Mouse (Mus musculus): ENCODE measurements around the gene Btbd6.
A peak's percentile ranks its signal among the peaks of the same experiment; 100 is the strongest.

Gene Btbd6

DNA sequence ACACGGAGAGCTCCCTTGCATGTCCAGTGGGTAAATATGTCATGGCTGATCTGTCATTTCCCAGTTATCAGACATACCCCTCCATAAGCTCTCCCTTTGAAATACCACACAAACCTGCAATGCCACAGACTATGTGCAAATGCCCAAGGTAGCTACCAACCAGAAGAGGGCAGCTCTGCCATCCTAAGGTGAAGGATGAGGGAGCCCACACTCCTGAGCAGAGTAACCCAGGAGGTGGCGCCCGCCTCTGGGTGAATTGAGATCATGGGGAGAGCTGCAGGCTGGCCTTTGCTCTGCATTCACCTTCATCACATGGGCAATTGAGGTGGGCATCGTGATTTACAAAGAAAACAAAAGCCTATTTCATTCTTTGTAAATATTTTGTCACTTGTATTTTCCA is 28.7 kb downstream of the Btbd6 start:
- DNase-seq (ENCODE audit: low spot score in 2 of 2): peak; percentile 82 to 83

GRCm38 (mm10) chr12:113011702-113012360 is 35.5 kb downstream of the Btbd6 start:
- no peak for DNase-seq (ENCODE audit: low spot score in 2 of 2)

DNA sequence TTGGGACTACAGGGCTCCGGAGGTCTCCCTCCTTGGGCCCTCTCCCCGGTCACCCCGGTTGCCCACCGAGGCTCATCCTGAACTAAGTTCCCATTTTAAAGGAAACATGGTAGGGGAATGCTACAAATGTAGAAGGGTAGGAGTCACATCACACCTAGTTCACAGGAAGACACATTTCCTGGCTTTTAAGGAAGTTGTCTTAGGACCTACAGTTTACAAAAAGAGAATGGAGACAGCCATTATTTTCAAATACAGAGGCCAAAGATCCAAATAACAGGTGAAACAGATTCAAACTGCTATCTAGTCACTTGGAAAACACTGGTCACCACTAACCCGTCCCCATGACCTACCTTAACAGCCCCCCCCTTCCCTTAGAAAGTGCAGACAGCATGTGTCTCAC is 36.2 kb downstream of the Btbd6 start:
- DNase-seq (ENCODE audit: low spot score in 2 of 2): no peak

DNA sequence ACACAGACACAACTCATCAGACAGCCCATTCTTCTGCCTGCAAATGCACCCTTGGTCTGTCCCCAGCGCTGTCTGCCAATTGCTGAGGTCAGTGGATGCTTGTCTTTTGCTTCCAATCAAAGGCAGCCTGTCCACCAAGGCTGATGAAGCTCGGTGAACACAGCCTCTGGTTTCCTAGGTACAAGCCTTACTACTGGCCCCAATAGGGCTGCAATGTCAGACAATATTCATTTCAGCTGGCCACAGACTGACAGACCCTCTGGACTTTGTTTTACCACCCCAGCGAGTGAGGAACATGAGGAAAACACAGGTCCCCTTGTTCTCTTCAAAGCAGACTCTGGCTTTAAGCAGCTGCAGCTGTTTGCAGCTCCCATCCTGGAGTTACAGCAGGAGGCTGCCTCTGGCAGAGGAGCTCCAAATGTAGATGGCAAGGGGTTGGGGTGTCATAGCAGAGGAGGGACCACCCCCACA is 36.8 kb downstream of the Btbd6 start:
- no peak for DNase-seq (ENCODE audit: low spot score in 2 of 2)

- peak; percentile 92 to 93 for DNase-seq (ENCODE audit: low spot score in 2 of 2)
Measured at GRCm38 (mm10) chr12:113013604-113014558, 37.6 kb downstream of the Btbd6 start, which contains the start of gene Pacs2. Gene Pacs2 (plus strand): TSS chr12:113014508.

DNA sequence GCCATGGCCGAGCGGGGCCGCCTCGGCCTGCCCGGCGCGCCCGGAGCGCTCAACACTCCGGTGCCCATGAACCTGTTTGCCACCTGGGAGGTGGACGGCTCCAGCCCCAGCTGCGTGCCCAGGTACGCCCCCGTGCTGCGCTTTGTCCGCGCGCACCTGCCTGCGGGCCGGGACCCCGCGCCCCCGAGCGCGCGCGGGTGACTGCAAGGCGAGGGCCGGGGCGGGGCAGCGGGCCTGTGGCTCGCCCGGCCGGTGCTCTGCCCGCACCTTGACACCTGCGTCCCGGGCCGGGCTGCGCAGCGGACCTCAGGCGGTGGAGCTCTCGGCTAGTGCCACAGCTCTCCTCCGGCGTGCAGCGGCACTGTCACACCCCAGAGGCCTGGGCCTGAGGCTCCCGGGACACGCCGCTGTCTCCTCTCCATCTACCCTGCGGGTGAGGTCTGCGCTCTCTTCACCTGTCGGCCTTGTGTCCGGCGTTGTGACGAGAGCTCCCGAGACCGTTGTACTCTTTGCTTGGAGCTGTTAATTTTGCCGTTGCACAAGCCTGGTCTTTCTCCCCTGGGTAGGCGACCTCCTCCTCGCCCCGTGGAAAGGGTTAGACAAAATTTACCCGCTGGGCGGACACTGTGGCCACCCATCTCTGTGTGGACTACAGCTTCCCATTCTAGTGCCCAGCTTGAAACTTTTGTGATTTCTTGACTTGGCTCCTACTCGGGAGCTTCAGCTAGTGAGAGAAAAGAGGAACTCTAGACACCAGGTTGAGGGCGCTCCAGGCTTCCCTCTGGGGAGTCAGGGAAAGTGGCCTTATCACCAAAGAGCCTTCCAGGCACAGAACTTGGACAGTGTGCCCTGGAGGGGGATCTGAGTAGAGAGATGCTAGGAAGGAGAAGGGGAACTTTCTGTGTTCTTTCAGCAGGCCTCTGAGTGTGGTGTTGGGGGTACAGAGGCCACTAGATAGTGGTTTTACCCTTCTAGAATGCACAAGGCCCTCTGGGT is 38.6 kb downstream of the Btbd6 start:
- peak; percentile 33 to 41 for DNase-seq (ENCODE audit: low spot score in 2 of 2)

GRCm38 (mm10) chr12:113015956-113016355 is 39.7 kb downstream of the Btbd6 start:
- DNase-seq (ENCODE audit: low spot score in 2 of 2): no peak

DNA sequence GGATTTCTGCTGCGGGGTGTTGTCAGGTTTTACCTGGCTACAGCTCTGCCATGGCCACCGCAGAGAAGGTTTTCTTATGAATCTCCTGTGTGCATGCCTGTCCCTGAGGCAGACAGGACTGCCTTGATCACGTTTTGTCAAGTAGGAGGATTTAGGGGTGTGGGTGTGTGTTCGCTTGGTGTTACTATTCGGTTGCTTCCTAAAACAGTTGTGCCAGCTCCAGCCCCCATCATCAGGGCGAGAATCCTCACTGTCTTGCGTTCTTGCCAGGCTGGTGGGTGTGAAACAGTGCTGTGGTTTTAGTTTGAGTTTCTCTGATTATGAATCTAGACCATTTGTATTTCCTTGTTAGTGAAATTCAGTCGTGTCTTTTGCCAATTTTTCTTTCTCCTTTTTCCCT is 40.7 kb downstream of the Btbd6 start:
- DNase-seq (ENCODE audit: low spot score in 2 of 2): no peak

DNA sequence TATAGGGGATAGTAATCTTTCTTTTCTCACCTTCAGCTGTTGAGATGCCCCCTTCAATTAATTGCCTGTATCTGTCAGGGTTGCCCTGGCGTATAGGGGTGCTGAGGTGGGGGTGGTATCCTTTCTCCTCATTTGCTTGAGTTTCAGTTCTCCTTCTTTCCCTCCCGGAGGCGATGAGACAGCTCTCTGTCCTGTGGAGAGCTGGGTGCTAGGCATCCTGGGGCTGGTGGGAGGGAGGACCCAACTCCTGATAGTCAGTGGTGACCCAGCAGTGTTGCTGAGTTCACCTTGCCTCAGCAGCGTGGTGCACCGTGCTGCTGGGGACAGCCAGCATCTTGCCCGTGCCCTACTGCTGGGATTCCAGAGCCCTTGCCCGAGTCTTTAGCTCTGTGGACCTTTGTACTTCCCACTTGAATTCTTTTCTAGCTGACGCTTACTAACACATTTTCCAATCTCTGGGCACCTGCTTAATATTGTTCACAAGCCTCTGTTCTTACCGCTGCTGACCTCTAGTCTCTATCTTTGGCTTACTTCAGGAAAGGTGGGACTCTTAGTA is 41.2 kb downstream of the Btbd6 start:
- no peak for DNase-seq (ENCODE audit: low spot score in 2 of 2)

- no peak for DNase-seq (ENCODE audit: low spot score in 2 of 2)
Measured at GRCm38 (mm10) chr12:113018763-113019162, 42.5 kb downstream of the Btbd6 start.

DNA sequence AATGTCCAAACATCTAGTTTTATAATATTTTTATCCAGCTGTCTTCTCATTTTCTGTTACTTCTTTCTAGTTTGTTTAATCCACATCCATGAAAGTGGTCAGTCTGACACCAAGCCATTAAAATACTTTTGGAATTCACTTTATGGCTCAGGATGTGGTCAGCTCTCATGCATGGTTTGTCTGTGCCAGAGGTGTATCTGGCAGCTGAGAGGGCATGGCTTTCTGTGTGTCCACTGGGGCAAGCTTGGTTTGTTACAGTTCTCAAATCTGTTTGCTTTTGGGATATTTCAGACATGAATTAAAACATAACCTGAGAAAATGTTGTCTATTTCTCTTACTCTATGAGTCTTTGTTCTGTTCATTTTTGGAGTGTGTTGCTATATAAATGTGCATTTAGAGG is 45.2 kb downstream of the Btbd6 start:
- no peak for DNase-seq (ENCODE audit: low spot score in 2 of 2)

DNA sequence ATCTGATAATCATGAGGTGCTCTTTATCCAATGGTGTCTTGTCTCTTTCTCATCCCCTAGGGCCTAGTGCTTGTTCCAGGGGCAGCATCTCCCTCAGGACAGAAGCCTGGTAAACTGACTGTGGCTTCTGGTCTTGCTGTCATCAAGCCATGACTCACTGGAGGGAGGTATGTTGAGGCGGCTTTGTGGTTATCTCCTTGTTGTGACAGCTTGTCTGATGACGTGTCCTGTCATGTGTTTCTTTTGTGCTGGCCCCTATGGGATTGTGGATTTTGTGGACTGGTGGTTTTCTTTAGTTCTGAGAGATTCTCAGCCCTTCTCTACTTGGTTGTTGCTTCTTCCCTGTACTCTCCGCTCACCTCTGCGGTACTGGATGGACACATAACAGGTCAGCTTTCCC is 46.8 kb downstream of the Btbd6 start:
- no peak for DNase-seq (ENCODE audit: low spot score in 2 of 2)

DNA sequence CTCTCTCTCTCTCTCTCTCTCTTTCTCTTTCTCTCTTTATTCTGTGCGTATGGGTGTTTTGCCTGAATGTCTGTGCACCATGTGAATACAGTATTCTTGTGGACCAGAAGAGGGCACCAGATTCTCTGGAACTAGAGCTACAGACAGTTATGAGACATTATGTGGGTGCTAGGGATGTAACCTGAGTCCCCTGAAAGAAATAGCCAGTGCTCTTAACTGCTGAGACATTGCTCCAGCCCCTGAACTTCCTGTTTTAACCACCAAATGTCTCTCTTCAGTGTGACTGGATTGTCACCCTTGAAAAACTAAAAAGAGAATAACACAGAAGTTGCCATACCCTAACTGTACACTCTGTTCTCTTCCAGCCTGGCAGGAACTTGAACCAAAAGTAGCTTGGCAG is 50.3 kb downstream of the Btbd6 start:
- no peak for DNase-seq (ENCODE audit: low spot score in 2 of 2)

- DNase-seq (ENCODE audit: low spot score in 2 of 2): no peak
Measured at GRCm38 (mm10) chr12:113027495-113027894, 51.2 kb downstream of the Btbd6 start.

DNA sequence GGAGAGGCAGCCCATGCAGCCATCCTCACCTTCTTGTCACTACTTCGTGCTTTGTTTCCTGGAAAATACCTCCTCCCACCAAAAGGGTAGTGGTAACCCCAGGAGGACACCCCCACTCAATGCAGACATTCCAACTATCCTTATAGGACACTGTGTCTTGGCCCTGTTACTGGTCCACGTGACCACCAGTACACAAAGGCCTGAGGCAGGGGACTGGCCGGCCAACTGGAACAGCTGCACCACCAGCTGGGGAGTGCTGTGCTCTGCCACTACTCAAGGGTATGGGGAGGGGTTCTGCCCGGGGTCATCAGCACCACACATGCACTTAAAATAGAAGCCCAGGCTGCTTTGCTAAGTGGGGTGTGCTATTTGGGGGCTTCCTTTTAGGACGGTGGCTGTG is 51.8 kb downstream of the Btbd6 start:
- DNase-seq (ENCODE audit: low spot score in 2 of 2): no peak
